Mouse (Mus musculus) megakaryocyte progenitor cell, adult 5-6 weeks (primary cell): ENCODE measurements around the gene Mmd2. TPM values are rescaled to one million over a fixed set of nuclear protein-coding genes. Genes with fewer than 3 reads are reported as not detected.

ENCODE experiments used
- ATAC-seq: replicated peaks from 2 replicates; pipeline ENCODE4 v1.8.0; 2016; ENCODE audit warnings: mild to moderate bottlenecking, moderate TSS enrichment, inconsistent platforms; ENCODE audit not compliant: poor library complexity
- total RNA-seq, 2 experiments: library from RNA; stranded (forward) in 1 of 2; stranded (reverse) in 1 of 2; fragments of 157-497, 149-512 nt in 1 of 2; fragments of 200-1000 nt in 1 of 2; gene quantifications; 2 replicates each; pipeline versions ENCODE4 v1.2.3 to v1.2.4; 2015 to 2017

Mmd2 gene
- total RNA-seq, 2 experiments from 2014 or later = not detected

DNA sequence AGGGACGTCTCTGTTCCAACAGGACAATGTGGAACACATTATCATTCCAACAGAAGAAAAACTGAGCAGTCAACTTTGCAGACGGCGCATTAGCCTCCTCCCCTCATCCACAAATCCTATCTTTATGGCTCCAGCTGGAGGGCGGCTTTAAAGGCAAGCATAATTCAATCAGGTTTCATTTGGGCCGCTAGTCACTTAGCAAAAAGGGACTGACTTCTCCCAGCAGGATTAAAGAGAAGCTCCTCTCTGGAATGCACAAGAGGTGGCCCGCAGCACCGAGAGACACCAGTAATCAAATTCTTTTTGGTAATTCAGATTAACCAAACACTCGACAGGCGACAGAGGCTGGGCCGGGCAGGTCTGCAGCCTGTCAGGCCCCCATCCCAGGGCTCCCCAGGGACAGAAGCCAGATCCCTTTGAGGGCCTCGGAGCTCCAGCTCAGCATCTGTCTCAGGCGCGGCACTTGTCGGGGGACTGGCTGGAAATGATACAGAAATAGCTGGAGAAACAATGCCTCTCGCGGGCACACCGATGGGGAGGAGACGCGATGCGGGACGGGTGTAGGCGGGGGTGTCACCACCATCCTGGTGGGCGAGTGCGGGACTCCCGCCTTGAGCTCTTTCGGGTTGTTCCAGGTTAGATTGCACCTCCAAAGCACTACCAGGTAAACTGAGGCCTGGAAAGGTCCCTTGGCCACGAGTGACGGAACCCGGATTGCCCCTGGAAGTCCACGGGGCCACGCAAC is 58.5 kb downstream of the Mmd2 start:
- no peak for ATAC-seq

DNA sequence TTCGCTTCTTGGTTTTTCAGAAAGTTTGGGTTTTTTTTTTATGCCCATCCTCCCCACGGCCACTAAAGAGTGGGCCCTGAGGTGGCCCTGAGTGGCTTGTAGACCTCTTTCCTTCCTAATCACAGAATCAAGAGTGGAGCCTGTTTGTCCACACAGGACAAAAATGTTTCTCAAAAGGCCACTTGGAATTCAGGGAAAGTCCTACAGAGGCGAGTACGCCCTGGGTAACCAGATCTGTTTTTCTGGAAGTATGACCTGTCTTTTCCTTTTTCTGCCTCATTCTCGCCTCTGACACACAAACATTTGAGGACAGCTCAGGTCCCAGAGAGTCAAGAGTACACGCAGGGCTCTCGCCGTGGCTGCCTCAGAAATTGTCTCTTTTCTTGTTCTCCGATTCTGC is 59.2 kb downstream of the Mmd2 start:
- ATAC-seq = no peak

DNA sequence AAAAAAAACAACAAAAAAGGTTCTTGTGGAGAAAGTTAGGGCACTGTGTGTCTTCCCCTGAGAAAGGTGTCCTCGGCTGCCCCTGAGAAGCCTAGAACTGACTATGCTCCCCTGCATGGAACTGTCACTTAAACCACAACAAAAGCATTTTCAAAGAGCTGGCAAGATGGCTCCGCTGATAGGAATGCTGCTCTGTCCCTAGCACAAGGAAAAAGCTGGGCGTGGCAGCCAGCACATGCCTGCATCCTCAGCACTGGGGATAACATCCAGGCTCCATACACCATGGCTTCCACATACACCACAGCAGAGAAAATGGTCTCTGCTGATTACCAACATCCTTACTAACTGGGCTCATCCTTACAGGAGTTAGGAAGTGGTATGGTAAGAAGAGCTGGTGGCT is 61.5 kb downstream of the Mmd2 start:
- ATAC-seq = no peak

DNA sequence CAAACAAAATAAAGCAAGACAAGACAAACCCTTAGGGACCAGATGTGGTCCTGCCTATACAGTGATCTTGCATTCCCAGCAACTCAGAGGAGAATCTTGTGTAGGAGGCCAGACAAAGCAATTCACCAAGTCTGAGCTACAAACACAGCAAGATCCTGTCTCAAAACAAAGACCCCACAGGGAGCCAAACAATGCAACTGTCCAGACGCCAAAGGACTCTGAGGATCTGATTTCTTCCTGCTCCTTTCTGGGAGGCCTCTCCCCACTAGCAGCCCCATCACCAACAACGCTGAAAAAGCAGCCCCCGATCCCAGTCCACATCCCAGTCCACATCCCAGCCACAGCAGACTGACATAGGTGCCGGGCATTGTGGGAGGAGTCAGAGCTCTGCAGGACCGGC is 62.3 kb downstream of the Mmd2 start:
- no peak for ATAC-seq

DNA sequence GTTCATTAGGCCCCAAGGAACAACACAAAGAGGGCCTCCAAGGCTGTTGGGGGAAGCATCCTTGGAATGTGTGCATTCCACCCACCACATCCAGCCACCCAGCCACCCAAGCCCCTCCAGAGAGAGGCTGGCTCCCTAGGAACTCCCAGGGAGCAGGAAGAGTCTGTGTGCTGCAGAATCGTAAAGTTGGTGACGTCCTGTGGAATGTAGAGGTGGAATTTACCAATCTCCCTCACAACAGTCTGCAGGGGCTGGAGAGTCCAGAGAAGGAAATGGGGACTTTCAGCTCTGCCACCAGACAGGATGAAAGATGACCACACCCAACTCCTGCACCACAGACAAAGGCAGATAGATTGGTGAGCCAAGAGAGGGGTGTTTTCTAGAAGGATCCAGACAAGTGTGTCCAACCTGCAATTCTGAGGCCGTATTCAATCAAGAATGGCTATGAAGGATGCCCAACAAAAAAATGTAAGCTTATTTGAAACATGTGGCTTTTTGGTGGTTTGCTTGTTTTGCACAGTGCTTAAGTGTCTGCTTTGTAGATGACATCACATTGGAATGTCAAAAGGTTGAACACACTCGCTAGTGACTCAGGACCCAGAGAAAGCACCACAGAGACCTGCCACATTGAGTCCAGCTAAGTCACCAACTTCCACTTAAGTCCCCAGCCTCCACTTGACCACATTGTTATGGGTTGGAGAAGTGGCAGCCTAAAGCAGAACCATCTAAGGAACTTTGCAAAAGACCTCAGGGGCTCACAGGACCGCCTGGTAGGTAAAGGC is 63.4 kb downstream of the Mmd2 start:
- 0 out of 2 replicates have a peak, but pooled peaks have one; percentile 14 for ATAC-seq

DNA sequence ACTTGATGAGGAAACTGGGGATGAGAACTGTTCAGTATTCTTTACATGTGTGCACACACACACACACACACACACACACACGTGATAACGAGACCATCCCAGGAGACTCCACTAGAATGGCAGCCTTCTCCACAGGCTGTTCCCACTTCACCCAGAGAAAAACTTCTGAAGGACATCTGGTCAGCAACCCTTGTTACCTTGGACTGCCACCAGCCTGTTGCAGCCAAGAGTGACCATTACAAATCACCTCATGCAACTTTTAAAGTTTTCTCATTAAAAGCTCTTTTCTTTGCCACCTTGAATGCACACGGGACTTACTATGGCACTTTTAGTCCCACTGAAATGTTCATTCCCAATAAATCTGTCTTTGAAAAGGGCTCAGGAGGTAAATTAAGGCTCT is 71.3 kb downstream of the Mmd2 start:
- no peak for ATAC-seq

DNA sequence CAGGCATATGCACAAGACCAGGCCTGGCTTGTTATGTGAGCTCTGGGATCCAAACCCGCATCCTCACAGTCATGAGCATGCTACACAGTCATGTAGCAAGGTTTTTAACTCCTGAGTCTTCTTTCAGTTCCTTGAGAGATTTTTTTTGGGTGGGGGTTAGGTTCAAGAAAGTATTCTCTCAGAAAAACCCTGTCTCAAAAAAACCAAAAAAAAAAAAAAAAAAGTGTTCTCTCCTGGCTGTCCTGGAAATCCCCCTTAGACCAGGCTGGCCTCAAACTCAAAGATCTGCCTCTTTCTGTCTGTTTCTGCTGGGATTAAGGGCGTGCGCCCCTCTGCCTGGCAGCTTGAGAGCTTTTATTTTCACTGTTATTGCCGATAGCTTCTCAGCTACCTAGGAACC is 73.2 kb downstream of the Mmd2 start:
- no peak for ATAC-seq

DNA sequence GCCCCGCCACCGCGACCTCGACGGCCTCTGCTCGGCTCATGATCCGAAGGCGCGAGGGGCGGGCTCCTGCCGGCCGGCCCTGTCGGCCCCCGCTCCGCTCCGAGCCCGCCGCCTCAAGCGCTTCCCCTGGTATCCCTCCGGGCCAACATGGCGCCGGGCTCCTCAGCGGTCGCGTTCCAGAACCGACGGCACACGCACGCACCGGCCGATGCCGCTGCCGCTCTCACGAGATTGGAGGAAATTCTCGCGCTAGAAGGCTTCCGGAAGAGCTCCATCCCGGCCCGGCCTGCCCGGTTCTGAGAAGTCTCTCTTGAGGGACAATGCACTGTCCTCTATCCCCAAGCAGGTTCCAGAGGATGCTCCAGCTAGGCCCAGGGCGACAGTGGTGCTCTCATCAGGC is 78.7 kb downstream of the Mmd2 start, which contains the start of gene Papolb:
TSS of gene Papolb (minus strand) at position 162 of the 400 bp plus-strand sequence.
- no peak for ATAC-seq

DNA sequence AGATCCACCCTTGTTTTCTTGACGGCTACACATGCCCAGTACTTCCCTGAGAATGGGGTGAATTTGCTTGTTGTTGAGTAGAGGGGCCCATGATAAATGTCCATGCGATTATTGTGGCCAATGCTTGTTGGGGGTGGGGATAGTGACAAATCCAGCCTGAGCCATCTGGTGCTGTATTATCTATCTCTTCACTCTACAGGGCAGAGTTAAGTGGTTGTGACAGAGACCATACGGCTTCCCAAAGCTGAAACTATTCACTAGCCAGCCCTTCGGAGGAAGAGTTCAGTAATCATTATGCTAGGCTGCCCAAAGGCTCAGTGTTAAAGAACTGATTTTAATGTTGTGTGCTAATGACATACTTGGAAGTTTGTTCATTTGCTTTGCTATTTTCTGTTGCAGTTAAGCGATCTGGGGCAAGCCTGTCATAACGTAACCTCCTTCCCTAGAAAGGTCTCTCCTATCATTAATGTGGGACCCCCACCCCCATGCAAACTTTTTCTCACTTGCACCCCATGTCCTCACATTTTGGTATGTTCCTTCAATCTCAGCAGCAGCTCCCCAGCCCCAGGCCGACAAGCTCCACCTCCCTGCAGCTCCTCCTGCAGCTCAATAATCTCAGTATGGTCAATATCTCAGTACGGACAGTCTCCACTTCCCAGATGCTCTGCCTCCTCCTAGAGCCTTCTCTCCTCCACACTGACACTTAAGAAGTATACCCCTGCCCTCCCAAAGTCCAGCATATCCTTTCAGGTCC is 83.7 kb downstream of the Mmd2 start:
- no peak for ATAC-seq

DNA sequence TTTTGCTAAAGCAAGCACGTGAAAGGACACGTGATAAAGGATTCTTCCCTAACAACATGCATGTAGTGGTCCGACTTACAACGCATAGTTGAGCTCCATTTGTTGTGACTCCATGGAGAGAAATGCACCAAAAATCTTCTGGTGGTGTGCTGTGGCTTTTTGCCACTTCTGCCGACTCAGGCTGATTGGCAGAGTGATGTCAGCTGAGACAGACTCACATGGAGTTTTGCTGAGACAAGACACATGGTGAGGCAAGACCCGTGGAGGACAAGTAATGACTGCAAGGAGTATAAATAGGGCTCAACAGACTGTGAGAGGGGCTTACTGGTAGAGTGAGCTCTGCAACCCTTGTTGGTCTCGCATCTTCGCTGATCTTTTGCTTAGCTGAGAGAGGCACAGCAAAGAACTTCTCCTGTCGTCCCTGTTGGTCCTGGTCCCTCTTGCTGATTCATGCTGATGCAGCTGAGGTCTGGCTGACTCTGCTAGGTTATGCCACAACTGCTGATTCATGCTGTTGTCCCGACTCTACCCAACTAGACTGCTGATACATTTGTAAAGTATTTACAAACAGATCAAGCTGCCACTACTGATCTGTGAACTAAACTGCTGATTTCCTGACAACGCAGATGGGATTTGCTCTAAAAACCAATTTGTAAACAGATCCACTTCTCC is 87.3 kb downstream of the Mmd2 start:
- no peak for ATAC-seq

DNA sequence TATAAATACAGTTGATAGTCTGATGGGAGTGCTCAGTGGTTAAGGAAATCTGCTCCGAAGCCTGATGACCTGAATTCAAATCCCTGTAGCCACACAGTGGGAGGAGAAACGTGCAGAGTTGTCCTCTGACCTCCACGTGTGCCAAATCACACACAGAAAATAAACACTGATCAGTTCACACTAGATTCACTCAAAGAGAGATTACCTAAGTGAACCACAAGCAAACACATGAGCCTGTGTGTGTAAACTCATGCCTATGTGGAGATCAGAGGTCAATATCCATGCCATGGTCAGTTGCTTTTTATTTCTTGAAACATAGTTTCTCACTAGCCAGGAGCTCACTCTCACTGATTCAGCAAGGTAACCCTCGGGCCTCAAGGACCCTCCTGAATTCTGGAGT is 88.2 kb downstream of the Mmd2 start:
- ATAC-seq = no peak

DNA sequence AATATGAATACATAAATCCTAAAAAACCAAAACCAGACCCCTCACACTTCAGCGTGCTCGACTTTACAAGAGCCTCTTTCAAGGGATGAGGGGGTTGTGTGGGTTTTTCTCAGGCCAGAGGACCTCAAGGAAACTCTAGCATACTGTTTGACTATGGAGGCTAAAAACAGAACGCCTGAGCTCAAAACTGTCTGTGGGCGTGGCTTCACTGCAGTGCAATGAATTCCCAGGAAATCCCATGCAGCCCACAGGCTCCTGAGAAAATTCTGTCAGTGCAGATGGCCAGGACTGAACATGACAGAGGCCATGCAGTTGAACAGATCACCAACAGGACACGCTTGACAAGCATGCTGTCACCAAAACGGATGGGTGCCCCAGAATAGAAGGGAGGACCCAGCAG is 89.6 kb downstream of the Mmd2 start:
- ATAC-seq = no peak

Other genes starting within 250 kb of the Mmd2 start
- gene Foxk1, start 207.3 kb downstream of the Mmd2 start, total RNA-seq (2015) = 14.1 and 18.1 TPM in 2 replicates
- gene Foxk1, start 207.3 kb downstream of the Mmd2 start, total RNA-seq (2017) = 8.4 and 8.5 TPM in 2 replicates
- gene Ap5z1, start 144.9 kb downstream of the Mmd2 start, total RNA-seq (2015) = 5.6 and 6.8 TPM in 2 replicates
- gene Ap5z1, start 144.9 kb downstream of the Mmd2 start, total RNA-seq (2017) = 4.7 and 8.0 TPM in 2 replicates
- gene Papolb, start 78.7 kb downstream of the Mmd2 start, total RNA-seq (2015) = not detected in 2 replicates
- gene Papolb, start 78.7 kb downstream of the Mmd2 start, total RNA-seq (2017) = not detected in 2 replicates
- not detected in 2 replicates for gene Radil, start 57.7 kb downstream of the Mmd2 start, total RNA-seq (2015)
- not detected in 2 replicates for gene Radil, start 57.7 kb downstream of the Mmd2 start, total RNA-seq (2017)
- gene Wipi2, start 18.9 kb upstream of the Mmd2 start, total RNA-seq (2015) = 17.6 and 18.0 TPM in 2 replicates
- gene Wipi2, start 18.9 kb upstream of the Mmd2 start, total RNA-seq (2017) = 29.3 and 35.3 TPM in 2 replicates
- gene Slc29a4, start 83.7 kb upstream of the Mmd2 start, total RNA-seq (2015) = not detected in 2 replicates
- gene Slc29a4, start 83.7 kb upstream of the Mmd2 start, total RNA-seq (2017) = not detected in 2 replicates
- gene Tnrc18, start 208.9 kb upstream of the Mmd2 start, total RNA-seq (2015) = 27.3 and 30.2 TPM in 2 replicates
- gene Tnrc18, start 208.9 kb upstream of the Mmd2 start, total RNA-seq (2017) = 10.9 and 14.5 TPM in 2 replicates